Mouse (Mus musculus) kidney, adult 2 months (tissue): Measurements from ENCODE around the gene Ndufs2. TPM values are rescaled to one million over a fixed set of nuclear protein-coding genes. Genes with fewer than 3 reads are reported as not detected.

Experiments used
- DNase-seq: peaks from one replicate; pipeline ENCODE4 v3.0.0; 2021
- H3K27ac ChIP-seq: fragments of 200-500 bp; 2 replicates; pipeline ENCODE4 v1.5.1; 2012; ENCODE audit warnings: low read depth, low read length, control low read depth, inconsistent platforms; ENCODE audit not compliant: insufficient read depth
- H3K27me3 ChIP-seq: fragments of 200-500 bp; replicated peaks from 2 replicates; pipeline ENCODE4 v1.6.1; 2012; ENCODE audit warnings: mild to moderate bottlenecking, moderate library complexity, low read length, inconsistent platforms; ENCODE audit not compliant: control insufficient read depth, insufficient read depth
- H3K36me3 ChIP-seq: fragments of 200-500 bp; 2 replicates; pipeline ENCODE4 v1.6.1; 2012; ENCODE audit warnings: mild to moderate bottlenecking, moderate library complexity, low read length, inconsistent platforms; ENCODE audit not compliant: control insufficient read depth, insufficient read depth
- H3K4me1 ChIP-seq: fragments of 200-500 bp; 2 replicates; pipeline ENCODE4 v1.6.1; 2011; ENCODE audit warnings: low read length; ENCODE audit not compliant: control insufficient read depth, insufficient read depth
- H3K4me3 ChIP-seq: fragments of 200-500 bp; 2 replicates; pipeline ENCODE4 v1.5.1; 2011; ENCODE audit warnings: mild to moderate bottlenecking, low read depth, low read length, control low read depth; ENCODE audit not compliant: insufficient read depth
- CTCF ChIP-seq: fragments of 200-500 bp; conservative IDR thresholded peaks from 2 replicates; pipeline ENCODE4 v1.5.1; 2011; ENCODE audit warnings: low read depth, mild to moderate bottlenecking, control low read depth, low read length, moderate library complexity, mixed read lengths; ENCODE audit not compliant: insufficient read depth, insufficient read length
- POLR2A ChIP-seq: fragments of 200-500 bp; IDR thresholded peaks from one replicate; pipeline ENCODE4 v1.6.1; 2011; ENCODE audit warnings: low read depth, low read length, control low read depth
- WGBS: fragments of 180-500 bp; shearing (Covaris S2); methylation state at CpG from one replicate; pipeline ENCODE4 v1.1.7; 2018; 5-methylcytosine and 5-hydroxymethylcytosine counted together
- polyA plus RNA-seq: library from polyadenylated mRNA; depleted of rRNA; stranded (reverse); fragments of >200 nt; gene quantifications from 2 replicates; pipeline ENCODE4 v1.2.3, GENCODE M21; 2012

The Ndufs2 gene
- polyA plus RNA-seq, 1 experiment: 559 TPM

GRCm38 (mm10) chr1:171288328-171288727, 37.1 kb upstream of the Ndufs2 start:
- H3K4me1 ChIP-seq: no peaks in the 10 kb centered on the region; the same call in 1 of the 2 replicates
- no peak for DNase-seq
- 69% methylated on average over 4 of the region's 4 CpGs for WGBS
- TF ChIP-seq CTCF: no peak
- no peak for TF ChIP-seq POLR2A
- no peaks in the 10 kb centered on the region for H3K36me3 ChIP-seq
- 0 out of 2 replicates have a peak overlapping the region, but pooled peaks have one; percentile 0 for H3K27ac ChIP-seq
- no peak overlapping the region for H3K4me3 ChIP-seq
- no peaks in the 10 kb centered on the region for H3K27me3 ChIP-seq

GRCm38 (mm10) chr1:171287136-171288081, 36.2 kb upstream of the Ndufs2 start, which contains the start of gene Usp21:
Gene Usp21 (minus strand): TSS chr1:171287991.
- under 1% methylated on average over 49 of the region's 49 CpGs for WGBS
- peak; percentile 97 for DNase-seq
- H3K4me1 ChIP-seq: no peaks in the 10 kb centered on the region; the same call in 1 of the 2 replicates
- H3K27ac ChIP-seq: peak within 1 kb of the TSS; percentile 60
- peak within 1 kb of the TSS; percentile 74 for H3K4me3 ChIP-seq
- no peaks in the 10 kb centered on the region for H3K36me3 ChIP-seq
- no peaks in the 10 kb centered on the region for H3K27me3 ChIP-seq
- TF ChIP-seq POLR2A (no peak), CTCF (no peak)

- Histone ChIP-seq H3K27ac (no peak overlapping the region), H3K4me1 (no peaks in the 10 kb centered on the region; the same call in 1 of the 2 replicates), H3K27me3 (no peaks in the 10 kb centered on the region), H3K36me3 (no peaks in the 10 kb centered on the region), H3K4me3 (no peak overlapping the region)
- 70% methylated on average over 19 of the region's 19 CpGs for WGBS
- TF ChIP-seq POLR2A (no peak), CTCF (no peak)
- no peak for DNase-seq
Measured at GRCm38 (mm10) chr1:171286517-171286916, 35.3 kb upstream of the Ndufs2 start.

- 77% methylated on average over 20 of the region's 20 CpGs for WGBS
- Histone ChIP-seq H3K36me3 (no peaks in the 10 kb centered on the region), H3K27ac (no peak overlapping the region)
Measured at GRCm38 (mm10) chr1:171285096-171285892, 34.1 kb upstream of the Ndufs2 start.

GRCm38 (mm10) chr1:171284491-171284890, 33.3 kb upstream of the Ndufs2 start:
- peaks cover 5% of the 10 kb centered on the region; the same call in 1 of the 2 replicates for H3K4me1 ChIP-seq

More at GRCm38 (mm10) chr1:171285096-171285892, 34.1 kb upstream of the Ndufs2 start:
- Histone ChIP-seq H3K4me1 (peaks cover 2% of the 10 kb centered on the region; the same call in 1 of the 2 replicates), H3K27me3 (no peaks in the 10 kb centered on the region), H3K4me3 (no peak overlapping the region)
- TF ChIP-seq CTCF (no peak), POLR2A (no peak)
- no peak for DNase-seq

GRCm38 (mm10) chr1:171283188-171284160, 32.3 kb upstream of the Ndufs2 start:
- Histone ChIP-seq H3K36me3 (no peaks in the 10 kb centered on the region), H3K4me1 (peaks cover 5% of the 10 kb centered on the region; the same call in 1 of the 2 replicates), H3K4me3 (no peak overlapping the region), H3K27me3 (no peaks in the 10 kb centered on the region), H3K27ac (no peak overlapping the region)
- peak; percentile 3 for DNase-seq
- TF ChIP-seq CTCF: no peak
- no peak for TF ChIP-seq POLR2A
- WGBS: 90% methylated on average over 18 of the region's 18 CpGs

More at GRCm38 (mm10) chr1:171284491-171284890, 33.3 kb upstream of the Ndufs2 start:
- Histone ChIP-seq H3K36me3 (no peaks in the 10 kb centered on the region), H3K4me3 (no peak overlapping the region), H3K27ac (no peak overlapping the region), H3K27me3 (no peaks in the 10 kb centered on the region)
- TF ChIP-seq CTCF (no peak), POLR2A (no peak)
- WGBS: 77% methylated on average over 15 of the region's 15 CpGs
- DNase-seq: peak; percentile 1
